Mouse (Mus musculus): ENCODE data around the gene Diras2.
A peak's percentile ranks its signal among the peaks of the same experiment; 100 is the strongest.

The Diras2 gene

DNA sequence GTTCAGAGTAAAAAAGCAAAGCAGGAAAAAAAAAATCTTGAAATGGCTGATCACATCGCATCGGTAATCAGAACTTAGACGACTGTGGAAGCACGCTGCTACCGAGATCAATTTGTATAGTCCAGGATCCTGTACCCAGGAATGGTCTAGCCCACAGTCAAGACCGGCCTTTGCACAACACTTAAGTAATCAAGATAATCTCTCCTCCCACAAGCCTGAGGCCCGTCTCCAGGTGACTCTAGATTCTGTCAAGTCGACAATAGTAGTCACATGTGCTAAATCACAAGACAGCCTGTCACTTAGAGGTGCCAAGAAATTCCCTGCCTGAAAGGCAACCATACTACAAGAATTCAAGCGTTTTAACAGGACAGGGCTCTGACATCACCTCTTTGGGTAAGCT lies at the start of gene Diras2:
Gene Diras2 (minus strand): TSS at position 159 of the 400 bp plus-strand sequence.
- no peak for DNase-seq

DNA sequence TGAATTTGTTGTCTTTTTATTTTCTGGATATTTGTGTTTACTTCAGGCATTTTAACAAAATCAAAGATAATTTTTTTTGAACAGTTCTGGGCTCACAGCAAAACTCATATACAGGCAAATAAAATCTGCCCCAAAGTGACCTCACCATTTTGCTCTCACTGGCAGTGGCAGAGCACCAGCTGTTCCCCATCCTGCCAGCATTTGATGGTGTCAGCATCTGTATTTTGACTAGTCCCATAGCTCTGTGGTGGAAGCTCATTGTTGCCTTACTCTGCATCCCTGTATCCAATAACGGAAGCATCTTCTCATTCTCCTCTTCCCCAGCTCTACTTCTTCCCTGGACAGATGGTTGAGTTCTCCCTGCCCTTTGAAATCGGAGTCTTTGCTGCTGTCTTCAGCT lies 47.7 kb upstream of the Diras2 start:
- DNase-seq = no peak

DNA sequence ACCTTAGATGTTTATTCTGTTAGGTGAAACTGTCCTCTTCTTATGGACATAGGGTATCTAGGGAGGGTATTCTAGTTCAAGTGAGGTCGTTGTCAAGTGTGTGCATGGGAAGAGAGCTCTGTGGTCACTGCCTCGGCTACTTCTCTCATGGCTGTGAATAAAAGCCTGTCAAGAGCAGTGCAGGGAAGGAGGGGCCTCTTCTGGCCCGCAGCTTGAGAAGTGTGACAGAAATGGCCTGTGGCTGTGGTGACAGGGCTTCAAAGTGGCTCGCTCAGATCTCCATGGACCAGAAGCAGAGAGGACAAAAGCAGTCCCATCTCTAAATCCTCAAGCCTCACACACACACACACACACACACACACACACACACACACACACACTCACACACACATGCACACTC lies 46.9 kb upstream of the Diras2 start:
- no peak for DNase-seq

DNA sequence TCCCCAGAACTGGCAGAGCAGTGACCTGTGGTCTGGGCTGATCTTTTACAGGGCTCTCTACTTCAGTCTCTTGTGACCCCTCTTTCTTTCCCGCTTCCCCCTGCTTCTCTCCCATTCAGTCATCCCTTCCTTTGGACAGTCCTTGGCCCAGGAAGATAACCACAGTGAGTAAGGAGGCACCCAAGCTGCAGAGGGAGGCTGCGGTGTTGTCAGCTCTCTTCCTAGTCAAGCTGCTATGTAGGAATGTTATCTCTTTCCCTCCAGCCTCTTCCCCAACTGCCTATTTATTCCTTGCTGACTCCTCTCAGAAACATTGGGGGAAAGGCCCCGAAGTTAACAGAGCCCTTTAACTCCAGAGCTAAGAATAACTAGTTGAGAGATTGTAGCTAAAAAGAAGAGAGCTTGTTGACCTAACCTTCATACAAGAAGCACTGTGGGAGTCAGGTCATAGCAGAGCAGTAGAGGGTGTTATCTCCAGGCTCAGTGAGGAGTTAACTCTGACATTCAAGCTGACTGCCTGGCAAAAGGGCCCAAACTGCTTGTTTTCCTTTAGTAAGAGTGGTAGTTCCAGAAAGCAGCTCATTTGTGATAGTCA lies 46.3 kb upstream of the Diras2 start:
- DNase-seq = no peak

DNA sequence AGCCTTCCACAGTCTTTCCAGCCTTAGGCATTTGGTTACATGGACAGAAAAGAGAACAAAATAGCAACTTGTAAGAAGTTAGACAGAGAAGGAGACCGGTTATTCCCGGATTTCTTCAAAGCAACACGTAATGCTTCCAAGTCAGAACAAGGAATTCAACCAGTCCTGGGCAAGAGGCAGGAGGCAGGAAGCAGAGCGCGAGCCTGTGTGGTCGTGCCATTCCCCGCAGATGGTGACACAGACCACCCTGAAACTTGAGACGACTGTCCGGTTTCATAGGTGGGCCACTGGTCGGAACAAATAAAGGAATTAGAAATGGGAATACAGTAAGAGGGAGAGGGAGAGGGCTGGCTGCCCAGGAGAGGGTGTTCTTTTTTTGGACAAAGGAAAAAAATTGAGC lies 45.8 kb upstream of the Diras2 start:
- no peak for DNase-seq

DNA sequence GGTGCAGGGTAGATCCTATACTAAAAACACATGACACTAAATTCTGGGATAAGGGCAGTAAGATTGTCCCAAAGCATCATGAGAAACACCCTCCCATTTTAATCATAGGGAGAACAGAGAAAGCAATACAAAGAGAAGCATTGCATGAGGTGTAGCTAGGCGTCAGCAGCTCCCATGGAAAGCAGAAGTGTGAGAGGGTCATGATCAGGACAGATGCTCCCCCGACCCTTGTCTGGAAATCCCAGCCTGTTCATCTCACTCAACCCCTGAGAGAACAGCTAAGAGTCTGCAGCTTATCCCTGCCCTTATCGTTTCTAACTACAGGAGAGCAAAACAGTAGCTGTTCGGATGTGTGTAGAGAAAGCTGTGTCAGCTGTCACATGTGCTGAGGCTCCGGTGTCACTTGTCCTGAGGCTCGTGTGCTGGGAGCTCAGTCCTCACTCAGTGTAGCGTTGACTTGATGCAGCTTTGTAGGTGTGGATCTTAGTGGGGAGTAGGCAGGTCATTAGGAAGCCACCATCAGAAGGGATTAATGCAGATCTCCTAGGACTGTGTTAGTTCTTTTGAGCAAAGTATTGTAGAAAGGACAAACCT lies 45.0 kb upstream of the Diras2 start:
- DNase-seq = no peak

DNA sequence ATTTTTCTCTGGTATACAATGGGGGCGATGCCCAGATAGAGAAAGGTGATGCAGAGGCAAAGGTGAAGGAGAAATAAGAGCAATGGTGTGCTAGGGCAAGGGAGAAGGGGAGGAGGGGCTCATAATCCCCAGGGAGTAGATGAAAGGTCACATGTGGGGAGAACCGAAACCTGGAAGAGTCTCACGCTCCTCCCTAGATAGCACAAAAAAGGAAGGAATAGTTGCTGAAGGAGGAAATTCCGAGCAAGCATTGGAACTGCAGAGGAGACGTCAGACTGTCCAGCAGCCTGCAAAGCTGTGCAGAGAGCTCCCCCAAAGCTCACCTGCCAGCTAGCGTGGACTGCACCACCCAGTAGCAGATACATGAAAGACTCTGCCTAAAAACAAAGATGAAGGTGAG lies 44.4 kb upstream of the Diras2 start:
- no peak for DNase-seq

DNA sequence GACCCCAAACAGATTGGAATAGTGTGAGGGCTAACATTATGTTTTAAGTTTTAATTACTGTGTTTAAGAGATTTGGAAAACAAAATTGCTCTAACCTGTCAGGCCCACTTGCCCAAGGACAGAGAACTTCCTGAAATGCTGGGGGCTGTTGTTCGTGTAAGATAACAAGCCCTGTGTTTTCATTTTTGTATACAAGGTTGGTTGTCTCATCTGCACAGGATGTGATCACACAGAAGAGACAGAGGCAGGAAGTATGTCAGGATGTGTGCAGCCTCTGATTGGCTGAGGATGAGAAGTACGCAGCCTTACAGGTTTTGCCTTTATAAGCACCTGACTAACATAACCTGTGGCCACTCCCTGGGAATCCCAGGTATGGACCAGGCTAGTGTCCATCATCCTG lies 43.2 kb upstream of the Diras2 start:
- DNase-seq = no peak

DNA sequence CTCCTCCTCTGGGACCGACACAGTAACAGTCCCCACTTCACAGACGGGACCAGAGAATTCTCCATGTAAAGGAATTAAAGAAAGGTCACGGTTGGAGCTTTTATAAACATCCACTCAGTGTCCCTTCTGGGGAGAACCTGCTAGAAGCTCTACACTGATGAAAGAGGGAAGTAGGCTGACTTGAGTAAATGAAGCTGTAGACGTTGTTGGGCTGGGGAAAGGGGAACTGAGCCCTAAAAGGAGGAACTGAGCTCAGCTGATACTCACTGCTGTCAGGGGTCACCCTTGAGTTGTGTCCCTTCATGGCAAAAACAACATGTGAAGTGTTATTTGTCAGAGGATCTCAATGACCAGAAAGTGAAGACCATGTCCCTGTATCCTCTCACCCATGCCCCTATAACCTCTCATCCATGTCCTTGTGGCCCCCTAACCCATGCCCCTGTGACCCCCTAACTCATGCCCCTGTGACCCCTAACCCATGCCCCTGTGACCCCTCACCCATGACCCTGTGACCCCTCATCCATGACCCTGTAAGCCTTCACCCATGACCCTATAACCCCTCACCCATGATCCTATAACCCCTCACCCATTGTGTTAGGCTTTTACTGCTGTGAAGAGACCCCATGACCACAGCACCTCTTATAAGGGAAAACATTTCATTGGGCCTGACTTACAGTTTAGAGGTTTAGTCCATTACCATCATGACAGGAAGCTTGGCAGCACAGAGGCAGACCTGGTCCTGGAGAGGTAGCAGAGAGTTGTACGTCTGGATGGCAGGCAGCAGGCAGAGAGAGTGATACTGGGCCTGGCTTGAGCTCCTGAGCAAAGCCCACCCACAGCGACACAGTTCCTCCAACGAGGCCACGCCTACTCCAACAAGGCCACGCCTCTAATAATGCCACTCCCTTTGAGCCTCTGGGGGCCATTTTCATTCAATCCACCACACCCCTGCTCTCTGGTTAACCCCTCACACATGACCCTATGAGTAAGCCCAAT lies 41.7 kb upstream of the Diras2 start:
- no peak for DNase-seq

DNA sequence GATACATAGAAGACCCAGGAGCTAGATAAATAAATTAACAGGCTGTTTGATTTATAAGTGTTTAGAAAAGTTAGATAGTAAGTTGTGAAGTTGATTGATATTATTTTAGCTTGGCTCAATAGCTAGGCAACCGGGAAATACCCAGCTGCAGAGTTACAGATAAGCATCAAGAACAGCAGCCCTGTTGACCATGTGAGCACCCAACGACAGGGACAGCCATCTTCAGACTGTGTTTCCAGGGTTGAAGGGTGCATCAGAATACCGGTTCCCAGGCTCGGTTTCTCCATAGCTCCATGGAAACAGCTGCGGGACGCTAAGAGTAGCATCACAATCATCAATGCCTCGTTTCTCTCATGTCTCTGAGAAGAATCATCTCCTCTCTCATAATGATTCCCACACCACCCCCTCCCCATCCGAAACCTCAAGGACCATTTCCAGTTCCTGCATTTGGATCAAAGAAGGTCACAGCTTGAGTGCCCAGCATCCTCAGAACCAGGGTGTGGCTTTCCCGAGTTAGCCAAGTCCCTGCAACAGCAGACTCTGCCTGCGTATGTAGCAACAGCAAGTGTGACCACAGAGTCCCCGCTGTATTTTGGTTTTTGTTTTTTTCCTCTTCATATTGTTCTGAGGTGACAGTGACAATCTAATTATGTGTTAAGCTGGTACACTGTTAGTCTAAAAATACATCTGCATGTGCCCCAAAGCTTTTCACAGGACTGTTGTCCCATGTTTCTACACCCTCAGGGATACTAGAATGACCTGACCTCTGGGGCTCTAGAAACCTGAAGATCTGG lies 40.7 kb upstream of the Diras2 start:
- no peak for DNase-seq

DNA sequence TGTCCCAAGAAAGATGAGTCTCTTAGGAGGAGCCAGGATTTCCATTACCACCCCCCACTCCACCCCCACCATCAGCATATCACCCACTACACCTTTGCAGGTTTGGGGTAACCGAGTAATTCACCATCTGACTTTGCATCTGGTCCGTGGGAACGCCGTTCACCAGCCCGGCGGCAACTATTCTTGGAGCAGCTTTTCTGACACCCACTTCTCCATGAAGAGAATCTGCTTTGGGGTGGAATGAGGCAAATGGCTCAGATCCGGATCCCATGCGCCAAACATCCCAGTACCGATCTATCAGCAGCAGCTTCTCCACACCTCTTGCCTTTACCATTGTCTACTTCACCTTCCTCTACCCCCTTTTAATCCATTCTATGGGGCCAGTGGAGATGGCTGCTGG lies 39.2 kb upstream of the Diras2 start:
- peak; percentile 73 for DNase-seq

DNA sequence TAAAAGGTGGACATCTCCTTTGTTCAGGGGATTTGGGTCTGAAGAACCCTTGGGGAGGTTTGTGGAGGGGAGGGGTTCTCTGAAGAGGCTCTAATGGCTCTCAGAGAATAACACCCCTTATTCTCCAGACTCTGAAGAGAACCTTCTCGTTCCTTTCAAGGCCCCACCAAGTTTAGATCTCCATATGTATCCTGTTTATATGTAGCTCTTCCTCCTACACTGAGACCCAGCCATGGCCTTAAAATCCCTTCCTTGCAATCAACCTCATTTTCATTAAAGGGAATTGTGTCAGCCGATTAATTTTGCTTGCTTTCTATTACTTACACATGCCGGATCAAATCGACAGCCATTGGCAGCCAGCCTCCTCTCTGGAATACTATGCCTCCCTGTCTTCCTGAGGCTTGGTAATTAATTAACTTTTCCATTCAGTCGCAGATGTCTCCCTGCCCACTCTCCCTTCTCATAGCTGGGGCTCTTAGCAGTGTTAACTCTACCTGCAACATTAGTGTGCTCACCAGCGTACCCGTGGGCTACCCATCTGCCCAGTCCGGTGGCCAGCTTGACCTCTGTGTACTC lies 38.2 kb upstream of the Diras2 start:
- DNase-seq = no peak

DNA sequence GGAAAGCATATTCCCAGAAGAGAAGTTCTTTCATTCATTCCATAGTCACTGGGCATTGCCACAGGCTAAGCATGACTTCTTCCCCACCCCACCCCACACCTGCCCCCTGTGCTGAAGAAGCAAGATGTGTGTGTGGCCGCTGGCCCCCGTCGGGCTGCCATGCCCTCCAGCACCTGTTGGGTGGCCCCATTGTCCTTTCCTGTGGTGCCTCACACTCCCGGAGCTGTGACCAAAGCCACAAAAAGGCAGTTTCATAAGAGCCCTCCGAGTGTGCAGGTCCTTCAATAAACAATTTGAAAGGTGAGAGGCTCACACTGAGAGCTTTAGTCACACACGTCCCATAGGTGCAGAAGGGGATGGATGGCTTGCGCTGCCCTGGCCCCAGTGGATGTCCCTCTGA lies 35.7 kb upstream of the Diras2 start:
- no peak for DNase-seq

DNA sequence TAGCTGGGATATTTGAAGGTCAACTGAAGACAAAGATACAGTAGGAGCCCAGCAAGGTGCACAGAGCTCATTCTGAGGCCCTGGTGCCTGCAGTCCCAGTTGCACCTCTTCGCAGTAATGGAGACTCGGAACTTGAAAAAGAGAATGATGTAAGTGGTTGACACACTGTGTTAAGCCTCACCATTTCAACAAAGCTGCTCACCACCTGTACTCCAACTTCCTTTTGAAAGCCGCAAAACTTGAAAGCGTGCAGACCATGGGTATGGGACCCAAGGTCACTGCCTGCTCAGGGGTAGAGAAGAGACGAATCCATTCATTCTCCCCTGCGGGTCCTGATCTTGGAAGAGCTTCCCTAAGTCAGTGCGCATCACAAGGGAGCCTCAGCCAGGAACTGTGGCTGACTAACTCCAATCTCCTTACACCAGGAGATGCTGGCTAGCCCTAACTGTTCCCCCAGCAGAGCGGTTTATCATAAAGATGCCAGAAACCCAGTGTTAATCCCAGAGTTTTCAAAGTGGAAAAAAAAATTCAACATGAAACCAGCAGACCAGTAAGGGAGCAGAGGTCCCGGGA lies 35.2 kb upstream of the Diras2 start:
- no peak for DNase-seq

DNA sequence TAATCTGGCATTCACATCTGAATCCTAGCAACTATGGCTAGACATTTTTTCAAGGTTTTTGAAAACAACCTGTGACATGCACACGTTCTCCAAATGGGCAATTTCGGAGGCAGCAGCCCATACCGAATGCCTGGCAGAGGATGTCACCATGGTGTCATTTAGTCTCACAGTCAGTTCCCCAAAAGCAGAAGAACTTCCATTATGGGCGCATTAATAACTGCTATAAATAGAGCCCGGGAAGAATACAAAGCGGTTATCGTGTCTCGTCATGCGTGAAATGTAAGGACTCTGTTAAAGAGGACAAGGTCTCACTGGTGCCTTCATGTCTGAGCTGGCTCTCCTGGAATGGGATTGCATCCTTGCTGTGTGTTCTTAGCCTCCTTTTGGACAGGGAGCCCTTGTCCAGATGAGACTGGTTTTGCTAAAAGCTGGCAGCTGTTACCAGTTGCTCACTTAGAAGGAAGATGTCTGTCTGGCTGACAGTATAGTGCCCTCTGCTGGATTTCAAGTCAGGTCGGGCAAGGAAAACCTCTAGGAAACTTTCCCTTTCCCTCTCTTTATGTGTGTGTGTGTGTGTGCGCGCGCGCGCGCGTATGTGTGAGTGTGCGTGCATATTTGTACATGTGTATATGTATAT lies 34.1 kb upstream of the Diras2 start:
- no peak for DNase-seq

DNA sequence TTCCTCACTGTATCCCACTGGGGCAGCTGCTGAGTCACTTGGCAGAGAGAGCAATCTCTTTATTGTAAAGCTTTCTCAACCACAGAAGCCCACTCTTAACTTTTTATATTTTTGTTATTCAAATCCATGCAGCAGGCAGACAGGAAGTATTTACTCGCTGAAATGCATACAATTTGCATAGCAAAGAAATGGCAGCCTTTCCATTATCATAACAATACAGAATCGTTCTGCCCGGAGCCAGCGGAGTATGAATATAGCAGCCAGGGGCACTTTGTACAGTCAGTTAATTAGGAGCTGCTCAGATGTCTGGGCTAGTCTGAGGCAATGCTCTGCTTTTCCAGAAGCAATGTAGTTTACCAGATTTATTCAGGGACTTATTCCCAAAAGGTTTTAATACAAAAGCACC lies 31.1 kb upstream of the Diras2 start:
- DNase-seq = no peak

DNA sequence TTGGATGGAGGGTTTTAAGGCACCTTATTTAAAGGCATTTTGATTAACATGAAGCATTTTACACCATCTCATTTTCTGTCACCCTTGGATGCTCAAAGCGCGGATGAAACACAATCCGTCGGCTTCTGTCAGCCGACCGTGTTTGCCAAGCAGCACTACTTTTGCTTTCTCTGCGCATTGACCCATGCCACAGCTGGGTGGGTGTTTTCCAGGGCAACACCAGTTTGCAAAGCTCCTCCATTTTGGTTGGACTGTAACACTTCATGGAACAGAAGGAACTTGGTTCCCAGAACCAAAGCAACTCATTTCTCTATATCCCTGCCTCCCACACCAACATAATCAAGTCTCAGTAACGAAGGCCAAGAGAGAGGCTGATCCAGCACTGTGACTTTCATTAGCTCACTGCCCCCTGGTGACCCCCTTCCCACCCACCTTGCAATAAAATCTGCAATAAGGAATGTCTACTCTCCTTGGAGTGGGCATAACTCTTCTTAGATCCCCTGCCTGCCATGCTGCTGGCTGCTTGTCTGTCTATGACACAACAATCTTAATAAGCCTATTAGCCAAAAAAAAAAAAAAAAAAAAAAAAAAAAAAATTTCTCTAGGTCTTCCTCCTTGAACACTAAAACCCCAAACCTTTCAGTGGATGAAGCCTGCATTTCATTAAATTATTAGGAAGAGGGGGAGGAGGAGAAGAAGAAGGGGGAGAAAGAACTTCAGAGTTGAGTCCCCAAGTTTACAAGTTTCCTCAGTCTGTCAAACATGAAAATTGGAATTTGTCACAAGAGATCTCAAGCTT lies 30.5 kb upstream of the Diras2 start:
- no peak for DNase-seq

DNA sequence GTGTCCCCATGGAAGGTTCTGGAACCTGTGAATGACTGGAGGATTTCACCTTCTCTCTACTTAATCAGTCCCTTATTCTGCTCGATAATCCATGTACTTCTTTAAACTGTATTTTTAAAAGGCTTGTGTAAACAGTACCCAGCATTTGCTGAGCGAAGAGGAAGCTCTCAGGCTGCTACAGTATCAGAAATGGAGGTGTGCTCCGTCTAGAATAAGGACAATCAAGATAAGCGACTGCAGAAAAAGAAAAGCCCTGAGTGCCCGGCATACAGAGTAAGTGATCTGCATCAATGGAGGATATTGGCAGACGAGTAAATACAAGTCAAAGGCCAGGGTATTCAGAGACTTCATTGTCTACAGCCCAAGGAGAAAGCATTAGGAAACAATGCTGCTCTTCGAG lies 26.3 kb upstream of the Diras2 start:
- no peak for DNase-seq

DNA sequence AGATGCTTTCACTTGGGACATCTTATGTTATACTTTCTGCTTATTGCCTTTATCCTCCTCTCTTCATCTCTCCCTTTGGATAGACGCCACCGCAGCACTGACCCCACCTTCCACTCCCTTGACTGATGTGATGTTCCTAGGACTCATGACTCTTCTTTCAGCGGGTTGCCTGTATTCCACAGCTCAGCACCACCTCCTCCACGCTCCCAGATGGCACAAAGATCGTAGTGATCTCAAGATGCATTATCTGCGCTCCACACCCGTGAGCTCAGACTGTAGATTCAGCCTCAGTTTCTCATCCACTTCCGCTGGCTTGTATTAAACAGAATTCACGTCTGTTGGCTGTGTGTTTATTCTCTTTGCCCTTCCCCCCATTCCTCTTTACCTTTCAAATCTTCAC lies 23.6 kb upstream of the Diras2 start:
- no peak for DNase-seq

DNA sequence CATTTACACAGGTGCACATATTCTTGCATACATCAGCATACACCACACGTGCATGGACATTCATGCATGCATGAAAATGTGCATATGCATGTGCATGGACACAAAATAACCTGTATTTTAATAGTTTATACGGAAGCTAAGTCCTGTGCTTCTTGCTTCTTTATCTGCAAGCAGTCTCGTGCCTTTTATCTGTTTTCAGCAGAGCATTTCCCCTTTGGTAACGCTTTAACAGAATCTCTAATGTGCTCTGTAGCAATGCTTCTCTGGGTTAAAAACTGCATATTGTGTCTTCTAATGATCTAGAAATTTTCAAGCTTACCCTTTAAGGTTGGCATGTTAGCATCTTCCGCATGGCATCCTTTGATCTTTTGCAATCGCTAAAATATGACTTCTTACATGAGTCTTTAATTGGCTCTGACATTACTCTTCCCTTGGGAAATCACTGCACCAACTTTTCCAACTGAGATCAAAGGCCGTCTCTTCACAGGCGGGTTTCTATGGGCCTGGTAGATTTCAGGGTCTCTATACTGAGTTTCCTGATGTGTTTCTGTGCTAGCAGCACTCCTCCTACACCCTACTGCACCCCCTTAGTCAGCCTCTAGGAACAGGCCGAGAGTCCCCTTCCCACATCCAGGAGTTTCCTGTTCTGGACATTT lies 21.9 kb upstream of the Diras2 start:
- DNase-seq = no peak

DNA sequence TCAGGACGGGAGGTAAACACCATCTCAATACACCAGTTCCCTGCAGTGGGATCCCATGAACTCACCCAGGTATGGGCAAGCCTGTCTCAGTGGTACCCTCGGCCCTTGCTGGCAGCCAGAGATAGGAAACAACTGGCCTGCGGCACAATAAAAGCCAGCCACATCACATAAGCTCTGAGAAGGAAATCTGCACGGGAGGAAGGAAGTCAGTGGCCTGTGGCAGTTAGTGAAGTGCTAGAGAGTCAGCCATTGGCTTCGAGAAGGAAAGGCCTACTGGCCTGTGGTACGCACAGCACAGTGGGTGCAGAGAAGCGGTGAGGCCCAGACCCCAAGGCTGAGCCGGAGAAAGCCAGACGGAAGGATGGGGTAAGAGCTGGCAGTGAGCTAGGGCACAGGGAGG lies 20.2 kb upstream of the Diras2 start:
- DNase-seq = no peak
